Mouse (Mus musculus) midbrain, embryonic 11.5 days (tissue): ENCODE data around the gene Chrm4. TPM values are rescaled to one million over a fixed set of nuclear protein-coding genes. Genes with fewer than 3 reads are reported as not detected.

Experiments used
- ATAC-seq: fragments of 200-750 bp; cut with Nextera tagmentation; 2 replicates; pipeline ENCODE4 v1.8.0; 2017; ENCODE audit warnings: moderate TSS enrichment, moderate library complexity; ENCODE audit not compliant: low FRiP score
- DNase-seq: peaks from one replicate; pipeline ENCODE4 v3.0.0; 2015; ENCODE audit warnings: low spot score; ENCODE audit errors: missing footprints
- H3K27ac ChIP-seq: fragments of 300-500 bp; sonication (generic); 2 replicates; pipeline ENCODE4 v1.5.1; 2014; ENCODE audit warnings: low read depth, low read length
- H3K27me3 ChIP-seq: fragments of 300-500 bp; sonication (generic); 2 replicates; pipeline ENCODE4 v1.6.1; 2014; ENCODE audit warnings: mild to moderate bottlenecking, low read length, moderate library complexity, mixed read lengths; ENCODE audit not compliant: control insufficient read depth, insufficient read depth
- H3K36me3 ChIP-seq: fragments of 300-500 bp; sonication (generic); 2 replicates; pipeline ENCODE4 v1.6.1; 2014; ENCODE audit warnings: mild to moderate bottlenecking, low read length, moderate library complexity, mixed read lengths; ENCODE audit not compliant: control insufficient read depth, insufficient read depth
- H3K4me1 ChIP-seq: fragments of 300-500 bp; sonication (generic); 2 replicates; pipeline ENCODE4 v1.6.1; 2014; ENCODE audit warnings: low read length; ENCODE audit not compliant: control insufficient read depth, insufficient read depth
- H3K4me2 ChIP-seq: fragments of 300-500 bp; sonication (generic); 2 replicates; pipeline ENCODE4 v1.6.1; 2014; ENCODE audit warnings: mild to moderate bottlenecking, moderate library complexity
- H3K4me3 ChIP-seq: fragments of 300-500 bp; sonication (generic); 2 replicates; pipeline ENCODE4 v1.5.1; 2014; ENCODE audit warnings: low read depth, low read length
- H3K9ac ChIP-seq: fragments of 300-500 bp; sonication (generic); 2 replicates; pipeline ENCODE4 v1.6.1; 2014; ENCODE audit warnings: low read length
- H3K9me3 ChIP-seq: fragments of 300-500 bp; sonication (generic); 2 replicates; pipeline ENCODE4 v1.6.1; 2016; ENCODE audit warnings: low read length; ENCODE audit not compliant: control insufficient read depth
- WGBS: fragments of 180-500 bp; shearing (Covaris S2); extraction: QIAGEN DNeasy Blood & Tissue Kit; methylation state at CpG from one replicate; pipeline ENCODE4 v1.1.7; 2014; 5-methylcytosine and 5-hydroxymethylcytosine counted together
- microRNA-seq: library from miRNA; unstranded; fragments of <30 nt; microRNA quantifications from one replicate; pipeline ENCODE4, GENCODE M21; 2017
- polyA plus RNA-seq: library from polyadenylated mRNA; unstranded; fragments of >200 nt; fragmentation: Nextera tagmentation; extraction: Ambion mirVana; gene quantifications from 2 replicates; pipeline ENCODE4 v1.2.1, GENCODE M21; 2014

The Chrm4 gene
- polyA plus RNA-seq, 1 experiment from 2014 or later, result 0.37 TPM

DNA sequence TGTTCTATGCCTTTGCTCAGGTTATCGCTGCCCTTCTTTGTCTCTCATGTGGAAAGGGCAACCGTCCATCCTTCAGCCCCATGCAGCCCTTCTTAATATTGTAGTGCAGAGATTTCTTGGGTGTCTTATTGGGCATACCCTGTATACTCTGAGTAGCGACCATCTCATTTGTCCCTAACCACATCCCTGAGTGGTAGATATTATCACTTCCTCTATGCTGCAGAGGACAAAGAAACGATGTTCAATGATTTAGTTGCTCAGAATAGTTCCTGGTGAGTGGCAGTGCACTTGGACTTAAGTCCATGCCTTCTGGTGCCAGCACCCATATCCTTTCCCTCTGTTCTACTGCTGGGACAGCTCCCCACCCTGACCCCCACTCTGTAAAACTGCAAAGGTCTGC lies 50.9 kb downstream of the Chrm4 start:
- Histone ChIP-seq H3K4me3 (no peak overlapping the region), H3K36me3 (no peaks in the 10 kb centered on the region), H3K4me2 (no peak overlapping the region), H3K9me3 (no peaks in the 10 kb centered on the region), H3K4me1 (peaks cover 17% of the 10 kb centered on the region), H3K9ac (no peak overlapping the region), H3K27ac (no peak overlapping the region), H3K27me3 (peaks cover 32% of the 10 kb centered on the region)
- 87% methylated on average over 4 of the region's 4 CpGs for WGBS
- ATAC-seq (no peak), DNase-seq (no peak)

Small RNA genes within 50 kb of the gene (microRNA-seq; reads per million reads assigned to microRNA genes)
- gene Mir6999, result not detected

Other genes starting within 250 kb of the Chrm4 start
- gene Atg13, start 216.7 kb upstream of the Chrm4 start, polyA plus RNA-seq, result 32.5 and 34.0 TPM in 2 replicates
- 18.0 and 19.9 TPM in 2 replicates for gene Harbi1, start 216.4 kb upstream of the Chrm4 start, polyA plus RNA-seq
- 17.9 and 19.1 TPM in 2 replicates for gene Ambra1, start 197.1 kb upstream of the Chrm4 start, polyA plus RNA-seq
- 926 and 968 TPM in 2 replicates for gene Mdk, start 5.0 kb downstream of the Chrm4 start, polyA plus RNA-seq
- gene Gm9821, start 18.5 kb downstream of the Chrm4 start, polyA plus RNA-seq, result 0.25 TPM in 1 of 2 replicates, not detected in the other
- 19.2 and 23.7 TPM in 2 replicates for gene Dgkz, start 48.6 kb downstream of the Chrm4 start, polyA plus RNA-seq
- gene Creb3l1, start 97.3 kb downstream of the Chrm4 start, polyA plus RNA-seq, result 2.0 and 2.1 TPM in 2 replicates
- gene Phf21a, start 165.9 kb downstream of the Chrm4 start, polyA plus RNA-seq, result 34.4 and 37.5 TPM in 2 replicates